Mouse (Mus musculus) C2C12 (cell line): ENCODE measurements at regions not wholly inside any gene's neighbourhood (a gene's known extent, or its start where the extent isn't known, plus 50 kb on each side); places are given as distances from the start of the nearest gene placed in this dataset.

ENCODE experiments used
- CEBPB ChIP-seq: IDR thresholded peaks from one replicate; pipeline ENCODE4 v1.6.1; 2011; ENCODE audit warnings: low read depth, mild to moderate bottlenecking, control low read depth, moderate library complexity
- CTCF ChIP-seq: IDR thresholded peaks from one replicate; pipeline ENCODE4 v1.5.1; 2011; ENCODE audit not compliant: control insufficient read depth, insufficient read depth, insufficient read length
- FOSL1 ChIP-seq: IDR thresholded peaks from one replicate; pipeline ENCODE4 v1.8.0; 2011; ENCODE audit warnings: mild to moderate bottlenecking, low read length; ENCODE audit not compliant: poor library complexity, insufficient read depth, severe bottlenecking
- MAX ChIP-seq: IDR thresholded peaks from one replicate; pipeline ENCODE4 v1.6.1; 2011; ENCODE audit warnings: mild to moderate bottlenecking, control low read depth
- MYOD1 ChIP-seq: IDR thresholded peaks from one replicate; pipeline ENCODE4 v1.6.1; 2011; ENCODE audit warnings: low read depth; ENCODE audit not compliant: control insufficient read depth, insufficient read length
- MYOG ChIP-seq: IDR thresholded peaks from one replicate; pipeline ENCODE4 v1.6.1; 2011; ENCODE audit not compliant: control insufficient read depth, insufficient read length; ENCODE audit errors: extremely low read depth
- USF1 ChIP-seq: IDR thresholded peaks from one replicate; pipeline ENCODE4 v1.6.1; 2011; ENCODE audit warnings: low read depth, mild to moderate bottlenecking, control low read depth, moderate library complexity

DNA sequence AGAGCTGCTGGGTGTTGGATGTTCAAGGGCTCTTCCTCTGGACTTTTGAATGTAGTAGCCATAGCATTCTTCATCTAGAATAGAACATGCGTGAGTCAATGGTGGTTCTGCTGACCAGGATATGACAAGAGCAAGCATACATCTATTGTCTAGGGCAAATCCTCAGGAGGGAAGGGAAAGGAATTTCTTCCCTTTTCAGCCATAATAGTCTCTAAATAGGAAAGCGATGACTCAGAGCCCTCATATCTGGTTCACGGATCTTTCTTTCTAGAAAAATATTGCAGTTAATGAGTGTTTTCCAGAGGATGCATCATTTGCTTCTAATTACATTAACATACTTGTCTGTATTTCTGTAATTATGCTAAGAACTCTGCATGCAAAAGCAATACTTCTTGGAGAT is 615.9 kb downstream of the Utrn start:
- no peak for TF ChIP-seq MAX
- TF ChIP-seq CTCF, result no peak
- no peak for TF ChIP-seq CEBPB
- no peak for TF ChIP-seq USF1
- no peak for TF ChIP-seq FOSL1
- no peak for TF ChIP-seq MYOD1
- no peak for TF ChIP-seq MYOG
